Mouse (Mus musculus) gastrocnemius, adult 8-10 months (tissue): ENCODE measurements around the gene Ajm1. TPM values are rescaled to one million over a fixed set of nuclear protein-coding genes. Genes with fewer than 3 reads are reported as not detected.

ENCODE experiments used
- DNase-seq, 2 experiments: peaks; one replicate each; pipeline ENCODE4 v3.0.0; 2022; ENCODE audit warnings: low spot score in 2 of 2
- total RNA-seq, 4 experiments: library from RNA; stranded (reverse); gene quantifications; 2 replicates each; pipeline ENCODE4 v1.2.4; 2022

Gene Ajm1
- total RNA-seq, 4 experiments from 2014 or later: 0.13 to 0.20 (median 0.16) TPM

- DNase-seq: no peak
These were observed 2.6 kb upstream of the Ajm1 start for GRCm38 (mm10) chr2:25584152-25584551.

- no peak for DNase-seq
These were observed 2.0 kb upstream of the Ajm1 start for GRCm38 (mm10) chr2:25583571-25583970.

- no peak for DNase-seq
These were observed 1.5 kb upstream of the Ajm1 start for GRCm38 (mm10) chr2:25583120-25583481.

GRCm38 (mm10) chr2:25582466-25583119 is 1.0 kb upstream of the Ajm1 start:
- DNase-seq: no peak

- no peak for DNase-seq
These were observed 344 bp upstream of the Ajm1 start for GRCm38 (mm10) chr2:25581901-25582301.

GRCm38 (mm10) chr2:25580621-25581101 is 896 bp downstream of the Ajm1 start:
- DNase-seq: no peak

- no peak for DNase-seq
These were observed 1.7 kb downstream of the Ajm1 start for GRCm38 (mm10) chr2:25579737-25580460.

- no peak for DNase-seq
These were observed 2.5 kb downstream of the Ajm1 start for GRCm38 (mm10) chr2:25578796-25579736.

GRCm38 (mm10) chr2:25577951-25578795 is 3.4 kb downstream of the Ajm1 start:
- DNase-seq: no peak

- DNase-seq: no peak
These were observed 4.3 kb downstream of the Ajm1 start for GRCm38 (mm10) chr2:25576965-25577891.

- no peak for DNase-seq
These were observed 5.3 kb downstream of the Ajm1 start for GRCm38 (mm10) chr2:25576028-25576850.

GRCm38 (mm10) chr2:25575432-25576027 is 6.0 kb downstream of the Ajm1 start:
- DNase-seq: no peak

GRCm38 (mm10) chr2:25574579-25575431 is 6.8 kb downstream of the Ajm1 start, which contains the start of the genes Mamdc4 and Phpt1:
Mamdc4 (minus strand) TSS chr2:25574845.
Phpt1 (minus strand) TSS chr2:25575224.
- peak; percentile 96 to 98 for DNase-seq

- no peak for DNase-seq
These were observed 7.4 kb downstream of the Ajm1 start for GRCm38 (mm10) chr2:25574136-25574535.

- DNase-seq: no peak
These were observed 8.5 kb downstream of the Ajm1 start for GRCm38 (mm10) chr2:25573068-25573467.

- DNase-seq: no peak
These were observed 10.3 kb downstream of the Ajm1 start for GRCm38 (mm10) chr2:25571221-25571620.

GRCm38 (mm10) chr2:25569323-25569722 is 12.2 kb downstream of the Ajm1 start:
- no peak for DNase-seq
